Mouse (Mus musculus) embryonic facial prominence, embryonic 15.5 days (tissue): ENCODE measurements around the gene Zdhhc18. TPM values are rescaled to one million over a fixed set of nuclear protein-coding genes. Genes with fewer than 3 reads are reported as not detected.
"Not testable (repeated sequence)": the region's sequence is repeated elsewhere in the genome, so short reads cannot be mapped to it uniquely, and the experiment has no call there.

ENCODE experiments used
- ATAC-seq: fragments of 200-750 bp; cut with Nextera tagmentation; 2 replicates; pipeline ENCODE4 v1.8.0; 2017; ENCODE audit warnings: low read depth, moderate TSS enrichment; ENCODE audit not compliant: insufficient number of reproducible peaks, low FRiP score, low TSS enrichment
- H3K27ac ChIP-seq: fragments of 300-500 bp; sonication (generic); replicated peaks from 2 replicates; pipeline ENCODE4 v1.5.1; 2015; ENCODE audit warnings: mild to moderate bottlenecking, inconsistent platforms
- H3K27me3 ChIP-seq: fragments of 300-500 bp; sonication (generic); 2 replicates; pipeline ENCODE4 v1.6.1; 2015; ENCODE audit warnings: inconsistent platforms
- H3K36me3 ChIP-seq: fragments of 300-500 bp; sonication (generic); 2 replicates; pipeline ENCODE4 v1.6.1; 2015; ENCODE audit warnings: mild to moderate bottlenecking, inconsistent platforms
- H3K4me1 ChIP-seq: fragments of 300-500 bp; sonication (generic); 2 replicates; pipeline ENCODE4 v1.6.1; 2015; ENCODE audit warnings: inconsistent platforms
- H3K4me2 ChIP-seq: fragments of 300-500 bp; sonication (generic); replicated peaks from 2 replicates; pipeline ENCODE4 v1.6.1; 2015; ENCODE audit warnings: mild to moderate bottlenecking, inconsistent platforms
- H3K4me3 ChIP-seq: fragments of 300-500 bp; sonication (generic); replicated peaks from 2 replicates; pipeline ENCODE4 v1.5.1; 2015; ENCODE audit warnings: mild to moderate bottlenecking, inconsistent platforms
- H3K9ac ChIP-seq: fragments of 300-500 bp; sonication (generic); 2 replicates; pipeline ENCODE4 v1.6.1; 2015; ENCODE audit warnings: inconsistent platforms
- H3K9me3 ChIP-seq: fragments of 300-500 bp; sonication (generic); replicated peaks from 2 replicates; pipeline ENCODE4 v1.6.1; 2016; ENCODE audit warnings: inconsistent platforms
- WGBS: fragments of 180-500 bp; shearing (Covaris S2); methylation state at CpG from one replicate; pipeline ENCODE4 v1.1.7; 2015; 5-methylcytosine and 5-hydroxymethylcytosine counted together
- polyA plus RNA-seq: library from polyadenylated mRNA; unstranded; fragments of >200 nt; fragmentation: Nextera tagmentation; extraction: Ambion mirVana; gene quantifications from 2 replicates; pipeline ENCODE4 v1.2.1, GENCODE M21; 2015

Zdhhc18 gene
- polyA plus RNA-seq, 1 experiment from 2014 or later: 5.4 TPM

DNA sequence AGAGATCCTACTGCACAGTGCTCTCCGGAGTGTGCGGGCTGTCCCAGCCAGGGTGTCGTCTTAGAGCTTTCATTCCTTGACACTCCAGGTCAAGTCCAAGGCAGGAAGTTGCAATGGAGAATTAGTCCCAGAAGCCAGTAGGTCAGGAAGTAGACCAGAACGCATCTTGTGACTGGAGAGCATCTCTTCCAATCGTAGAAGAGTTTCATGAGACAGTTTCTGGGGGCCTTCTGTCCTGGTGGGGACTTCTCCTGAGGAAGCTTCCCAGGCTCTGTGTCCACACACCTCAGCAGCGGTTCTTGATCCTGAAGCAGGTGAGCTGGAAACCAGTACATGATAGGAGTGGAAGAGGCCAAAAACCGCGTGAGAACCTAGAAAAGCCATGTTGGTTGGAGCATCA, 12.5 kb upstream of the Zdhhc18 start:
- Histone ChIP-seq H3K9ac (no peak overlapping the region), H3K36me3 (peaks cover 28% of the 10 kb centered on the region; the same call in 1 of the 2 replicates), H3K4me2 (no peak overlapping the region), H3K9me3 (no peaks in the 10 kb centered on the region), H3K27me3 (no peaks in the 10 kb centered on the region), H3K4me3 (no peak overlapping the region), H3K27ac (no peak overlapping the region), H3K4me1 (peaks cover 44% of the 10 kb centered on the region)
- 92% methylated on average over 8 of the region's 8 CpGs for WGBS
- ATAC-seq: no peak

DNA sequence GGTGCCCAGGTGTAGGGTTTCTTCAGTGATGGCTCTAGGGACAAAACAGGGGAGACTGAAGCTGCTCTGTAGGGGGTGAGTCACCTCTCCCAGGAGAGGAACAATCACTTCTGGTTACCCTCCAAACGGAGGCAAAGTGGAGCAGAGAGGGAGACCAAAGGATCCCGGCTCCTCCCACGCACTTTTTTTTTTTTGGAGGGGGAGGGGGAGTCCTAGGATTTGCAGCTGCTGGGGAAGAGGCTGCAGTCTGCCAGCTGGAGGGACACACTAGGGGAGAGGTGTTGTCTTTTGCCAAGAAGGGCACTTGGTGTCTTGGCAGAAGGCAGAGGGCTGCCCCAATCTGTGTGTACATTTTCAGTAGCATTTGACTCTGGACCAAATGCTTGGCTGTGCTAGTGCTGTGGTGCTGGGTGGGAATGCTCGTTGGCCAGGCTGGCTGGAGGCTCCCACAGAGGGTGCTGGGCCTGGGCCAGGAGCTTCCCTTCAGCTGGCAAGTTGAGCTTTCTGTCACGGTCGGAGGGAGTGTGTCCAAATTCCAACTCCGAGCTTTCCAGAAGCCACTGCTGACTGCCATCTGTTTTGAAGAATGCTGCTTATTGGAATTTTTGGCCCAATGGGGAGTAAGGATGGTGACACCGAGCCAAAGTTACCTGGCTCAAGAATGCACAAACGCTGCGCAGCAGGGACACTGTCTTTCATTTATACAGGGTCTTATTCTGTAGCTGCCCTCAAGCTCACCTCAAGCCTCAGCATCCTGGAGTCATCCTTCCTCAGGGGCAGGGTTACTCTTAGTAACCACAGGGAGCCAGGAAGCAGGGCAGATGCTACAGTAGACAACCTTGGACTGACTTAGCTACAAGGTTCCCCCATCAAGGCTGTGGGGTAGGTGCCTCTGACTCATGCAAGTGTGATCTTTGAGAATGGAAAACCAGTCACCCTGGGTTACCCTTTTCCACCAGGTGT, 10.5 kb upstream of the Zdhhc18 start:
- Histone ChIP-seq H3K9me3 (no peaks in the 10 kb centered on the region), H3K4me3 (peak overlapping the region; percentile 32), H3K27ac (peak overlapping the region; percentile 97), H3K4me1 (peaks cover 52% of the 10 kb centered on the region), H3K27me3 (no peaks in the 10 kb centered on the region), H3K9ac (no peak overlapping the region), H3K36me3 (peaks cover 16% of the 10 kb centered on the region; the same call in 1 of the 2 replicates), H3K4me2 (peak overlapping the region; percentile 55)
- WGBS: 7% methylated on average over 10 of the region's 10 CpGs
- ATAC-seq: peak; percentile 88

DNA sequence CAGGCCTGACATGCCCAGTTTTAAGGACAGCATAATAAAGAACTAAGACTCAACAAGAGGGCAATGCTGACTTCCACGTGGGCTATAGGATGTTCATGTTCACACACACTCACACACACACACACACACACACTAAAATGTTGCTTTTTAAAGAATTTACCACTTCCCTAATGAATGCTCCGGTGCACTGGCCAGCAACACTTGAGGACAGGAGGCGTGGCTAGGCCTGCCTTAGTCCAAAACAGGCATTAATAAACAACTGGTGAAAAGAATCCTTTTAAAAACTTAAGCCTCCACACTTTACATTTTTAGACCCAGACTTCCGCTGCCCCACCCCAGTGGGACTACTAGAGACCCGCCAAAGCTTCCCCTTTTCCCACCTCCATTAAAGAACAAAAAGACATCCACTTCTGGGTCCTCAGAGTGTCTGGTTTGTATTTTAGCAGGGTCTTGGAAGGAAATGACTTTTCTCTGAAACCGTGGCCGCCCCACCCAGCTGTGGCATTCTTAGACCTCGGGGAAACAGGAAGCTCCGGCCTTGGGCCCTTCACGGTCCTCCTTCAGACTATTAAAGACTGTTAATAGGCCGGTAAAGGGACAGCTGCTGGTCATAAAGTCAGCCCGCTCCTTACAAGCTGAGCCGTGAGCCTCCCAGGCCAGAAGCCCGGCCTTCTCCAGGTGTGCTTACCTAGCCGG, 9.7 kb upstream of the Zdhhc18 start:
- no peak overlapping the region for H3K9ac ChIP-seq
- H3K9me3 ChIP-seq: no peaks in the 10 kb centered on the region
- no peaks in the 10 kb centered on the region for H3K27me3 ChIP-seq
- 3% methylated on average over 15 of the region's 15 CpGs for WGBS
- peak overlapping the region; percentile 97 for H3K27ac ChIP-seq
- H3K4me1 ChIP-seq: peaks cover 48% of the 10 kb centered on the region
- peak; percentile 6; the same call in 1 of the 2 replicates for ATAC-seq
- peaks cover 9% of the 10 kb centered on the region; the same call in 1 of the 2 replicates for H3K36me3 ChIP-seq
- peak overlapping the region; percentile 55 for H3K4me2 ChIP-seq
- H3K4me3 ChIP-seq: peak overlapping the region; percentile 32

DNA sequence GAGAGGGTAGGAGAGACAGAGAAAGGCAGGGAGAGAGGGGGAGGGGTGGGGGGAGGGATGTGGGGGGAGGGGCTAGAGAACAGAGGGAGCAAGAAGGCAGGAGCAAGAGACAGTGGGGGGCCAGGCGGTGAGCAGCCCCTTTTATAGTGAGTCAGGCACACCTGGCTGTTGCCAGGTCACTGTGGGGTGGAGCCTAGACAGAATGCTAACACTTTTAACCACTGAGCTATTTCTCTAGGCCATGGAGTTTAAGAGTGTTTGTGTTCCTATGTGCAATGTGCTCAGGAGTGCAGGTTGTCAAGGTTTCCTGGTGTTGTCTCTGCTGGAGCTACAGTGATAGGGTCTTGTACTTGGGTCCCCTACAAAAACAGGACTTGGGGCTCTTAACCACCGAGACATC, 8.8 kb upstream of the Zdhhc18 start:
- peaks cover 48% of the 10 kb centered on the region for H3K4me1 ChIP-seq
- no peak overlapping the region for H3K4me2 ChIP-seq
- ATAC-seq: no peak
- H3K9ac ChIP-seq: no peak overlapping the region
- H3K27ac ChIP-seq: peak overlapping the region; percentile 97; the same call in 1 of the 2 replicates
- 40% methylated on average over 2 of the region's 2 CpGs for WGBS
- H3K36me3 ChIP-seq: peaks cover 7% of the 10 kb centered on the region; the same call in 1 of the 2 replicates
- H3K27me3 ChIP-seq: no peaks in the 10 kb centered on the region
- no peak overlapping the region for H3K4me3 ChIP-seq
- H3K9me3 ChIP-seq: no peaks in the 10 kb centered on the region

DNA sequence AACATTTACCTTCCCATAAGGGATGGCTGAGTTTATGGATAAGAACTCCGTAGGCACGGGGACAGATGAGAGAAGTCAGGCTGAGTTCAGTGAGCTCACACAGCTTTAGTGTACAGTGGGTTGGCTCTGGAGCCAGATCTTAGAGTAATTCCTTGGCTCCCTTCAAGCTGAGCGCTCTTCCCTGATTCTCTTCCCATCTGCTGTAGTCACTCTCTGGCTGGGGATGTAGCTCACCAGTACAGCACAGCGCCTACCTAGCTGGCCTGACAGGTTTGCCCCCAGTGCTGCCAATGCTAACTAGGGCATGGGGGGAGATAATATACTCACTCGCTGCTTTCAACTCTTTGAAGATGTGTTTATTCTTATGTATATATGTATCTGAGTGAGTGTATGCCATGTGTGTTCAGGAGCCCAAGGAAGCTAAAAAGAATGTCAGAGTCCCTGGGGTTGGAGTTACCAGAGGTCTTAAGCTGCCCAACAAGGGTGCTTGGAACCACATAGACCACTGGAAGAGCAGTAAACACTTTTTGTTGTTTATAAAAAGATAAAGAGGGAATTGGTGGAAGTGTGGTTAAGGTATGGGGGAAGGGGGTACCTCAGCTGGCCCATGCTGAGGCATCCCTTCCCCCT, 8.0 kb upstream of the Zdhhc18 start:
- no peak for ATAC-seq
- no peak overlapping the region for H3K9ac ChIP-seq
- H3K4me1 ChIP-seq: peaks cover 48% of the 10 kb centered on the region
- no peak overlapping the region for H3K4me3 ChIP-seq
- no peak overlapping the region for H3K4me2 ChIP-seq
- no peaks in the 10 kb centered on the region for H3K27me3 ChIP-seq
- no peak overlapping the region for H3K27ac ChIP-seq
- WGBS: 45% methylated on average over 5 of the region's 5 CpGs
- H3K36me3 ChIP-seq: peaks cover 7% of the 10 kb centered on the region; the same call in 1 of the 2 replicates
- no peaks in the 10 kb centered on the region for H3K9me3 ChIP-seq

DNA sequence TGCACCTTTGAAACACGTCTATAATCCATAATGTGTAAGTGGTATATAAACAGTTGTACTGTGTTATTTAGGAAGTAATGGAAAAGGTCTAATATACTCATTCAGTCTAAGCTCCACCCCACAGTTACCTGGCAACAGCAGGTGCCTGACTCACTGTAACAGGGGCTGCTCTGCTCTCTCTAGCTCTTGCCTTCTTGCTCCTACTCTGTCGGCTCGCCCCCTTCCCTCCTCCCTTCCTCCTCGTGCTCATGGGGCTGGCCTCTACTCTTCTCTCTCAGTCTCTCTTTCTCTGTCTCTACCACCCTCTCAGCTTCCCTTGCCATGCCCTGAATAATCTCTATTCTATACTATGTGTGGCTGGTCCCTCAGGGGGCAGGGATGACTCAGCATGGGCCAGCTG, 7.0 kb upstream of the Zdhhc18 start:
- Histone ChIP-seq H3K36me3 (peaks cover 2% of the 10 kb centered on the region; the same call in 1 of the 2 replicates), H3K27ac (no peak overlapping the region), H3K9ac (no peak overlapping the region), H3K4me1 (peaks cover 48% of the 10 kb centered on the region), H3K27me3 (no peaks in the 10 kb centered on the region), H3K4me2 (no peak overlapping the region), H3K9me3 (no peaks in the 10 kb centered on the region), H3K4me3 (no peak overlapping the region)
- 16% methylated on average over 4 of the region's 4 CpGs for WGBS
- no peak for ATAC-seq

DNA sequence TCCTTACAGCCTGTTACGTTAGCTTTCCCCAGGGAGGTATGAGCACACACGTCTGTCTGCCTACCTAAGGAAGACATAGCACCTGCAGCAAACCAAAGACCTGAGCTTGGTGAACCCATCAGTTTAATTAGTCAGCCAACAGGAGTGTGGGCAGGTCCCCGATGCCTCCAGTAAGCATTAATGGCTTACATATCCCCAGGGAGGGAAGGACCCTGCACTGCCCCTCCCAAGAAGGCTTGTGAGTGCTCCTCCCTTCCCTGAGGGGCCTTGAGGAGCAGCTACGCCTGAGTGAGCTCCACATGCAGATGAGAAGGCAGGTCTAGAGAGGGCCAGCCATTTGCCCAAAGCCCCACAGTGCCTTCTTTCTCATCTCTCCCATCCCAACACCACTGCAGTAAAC, 6.3 kb upstream of the Zdhhc18 start:
- Histone ChIP-seq H3K9me3 (no peaks in the 10 kb centered on the region), H3K27ac (no peak overlapping the region), H3K4me2 (no peak overlapping the region), H3K27me3 (no peaks in the 10 kb centered on the region), H3K4me3 (no peak overlapping the region), H3K9ac (no peak overlapping the region), H3K36me3 (no peaks in the 10 kb centered on the region), H3K4me1 (peaks cover 45% of the 10 kb centered on the region)
- WGBS: 33% methylated on average over 4 of the region's 4 CpGs
- ATAC-seq: no peak

DNA sequence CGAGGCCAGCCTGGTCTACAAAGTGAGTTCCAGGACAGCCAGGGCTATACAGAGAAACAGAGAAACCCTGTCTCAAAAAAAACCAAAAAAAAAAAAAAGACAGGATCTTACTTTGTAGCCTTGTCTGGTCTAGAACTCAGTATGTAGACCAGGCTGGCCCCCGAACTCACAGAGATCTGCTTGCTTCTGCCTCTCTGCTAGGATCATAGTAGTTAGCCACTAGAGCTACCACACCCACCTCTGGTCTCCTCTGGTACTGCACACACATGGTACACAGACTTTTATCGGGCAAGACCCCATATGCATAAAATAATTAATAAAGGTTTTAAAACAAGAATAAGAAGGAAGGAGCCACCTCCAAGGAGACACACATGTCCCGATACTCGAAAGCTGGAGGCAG, 4.1 kb upstream of the Zdhhc18 start:
- H3K4me2 ChIP-seq, H3K36me3 ChIP-seq, H3K9me3 ChIP-seq, H3K27me3 ChIP-seq, H3K9ac ChIP-seq, ATAC-seq, H3K4me3 ChIP-seq, H3K27ac ChIP-seq: not testable (repeated sequence)
- WGBS: 95% methylated on average over 5 of the region's 5 CpGs
- H3K4me1 ChIP-seq: peaks cover 23% of the 10 kb centered on the region

DNA sequence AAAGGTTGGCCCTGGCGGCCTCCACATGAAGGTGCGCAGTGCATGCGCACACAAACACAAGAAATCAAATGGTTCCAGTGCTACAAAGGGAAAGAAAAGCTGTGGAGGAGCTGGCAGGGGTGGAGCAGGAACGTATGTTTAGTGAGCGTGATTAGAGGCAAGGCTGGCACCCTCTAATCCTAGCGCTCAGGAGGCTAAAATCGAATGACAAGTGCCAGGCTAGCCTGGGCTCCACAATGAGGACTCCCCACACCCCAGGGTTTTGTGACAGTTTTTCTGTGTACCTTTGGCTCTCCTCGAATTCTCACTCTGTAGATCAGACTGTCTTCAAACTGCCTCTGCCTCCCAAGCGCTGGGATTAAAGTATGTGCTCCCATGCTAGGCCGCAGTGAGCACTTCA, 2.8 kb upstream of the Zdhhc18 start:
- Histone ChIP-seq H3K27ac (no peak overlapping the region), H3K9ac (no peak overlapping the region), H3K4me3 (no peak overlapping the region), H3K4me2 (no peak overlapping the region), H3K27me3 (no peaks in the 10 kb centered on the region), H3K9me3 (no peaks in the 10 kb centered on the region), H3K4me1 (peaks cover 12% of the 10 kb centered on the region; the same call in 1 of the 2 replicates), H3K36me3 (no peaks in the 10 kb centered on the region)
- no peak for ATAC-seq
- WGBS: 79% methylated on average over 10 of the region's 10 CpGs

DNA sequence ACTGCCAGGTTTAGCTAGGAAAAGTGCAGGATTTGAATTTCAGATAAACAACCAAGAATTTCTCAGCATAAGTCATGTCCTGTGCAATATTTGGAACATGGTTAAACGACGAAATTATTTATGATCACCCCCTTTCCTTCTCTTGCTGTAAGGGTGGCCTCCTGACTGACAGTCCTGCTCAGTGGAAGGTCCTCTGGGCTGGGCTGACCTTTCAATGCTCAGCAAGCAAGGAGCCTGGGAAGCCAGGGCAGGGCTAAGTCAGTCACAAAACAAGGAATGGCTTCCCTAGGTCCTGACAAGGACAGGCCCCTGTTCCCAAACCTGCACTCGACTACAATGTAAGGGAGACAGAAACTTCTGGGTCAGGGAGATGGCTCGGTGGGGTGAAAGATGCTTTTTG, 2.0 kb upstream of the Zdhhc18 start:
- H3K4me2 ChIP-seq: no peak overlapping the region
- H3K4me1 ChIP-seq: peaks cover 7% of the 10 kb centered on the region; the same call in 1 of the 2 replicates
- no peak overlapping the region for H3K4me3 ChIP-seq
- H3K9me3 ChIP-seq: no peaks in the 10 kb centered on the region
- ATAC-seq: no peak
- H3K36me3 ChIP-seq: no peaks in the 10 kb centered on the region
- H3K27ac ChIP-seq: no peak overlapping the region
- 65% methylated on average over 4 of the region's 4 CpGs for WGBS
- no peak overlapping the region for H3K9ac ChIP-seq
- no peaks in the 10 kb centered on the region for H3K27me3 ChIP-seq

DNA sequence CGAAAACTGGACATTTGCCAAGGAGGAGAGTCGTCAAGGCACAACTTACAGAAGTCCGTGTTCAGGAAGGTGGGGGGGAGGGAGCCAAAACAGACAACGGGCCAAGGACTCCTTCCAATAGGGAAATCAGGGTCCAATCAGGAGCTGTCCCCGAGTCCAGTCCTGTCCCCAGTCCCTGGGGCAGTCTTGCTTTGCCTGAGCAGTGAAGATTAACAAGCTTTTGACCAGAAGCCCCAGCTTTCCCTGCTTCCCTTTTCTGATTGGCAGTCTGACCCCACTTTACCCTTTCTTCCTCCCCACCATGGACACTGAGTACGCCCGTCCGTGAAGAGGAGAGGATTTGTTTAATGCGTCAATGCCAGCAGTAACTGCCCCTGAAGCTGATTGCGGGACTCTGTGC, 1.5 kb upstream of the Zdhhc18 start:
- H3K27ac ChIP-seq: no peak overlapping the region
- ATAC-seq: no peak
- H3K4me2 ChIP-seq: no peak overlapping the region
- no peak overlapping the region for H3K9ac ChIP-seq
- no peaks in the 10 kb centered on the region for H3K36me3 ChIP-seq
- no peak overlapping the region for H3K4me3 ChIP-seq
- no peaks in the 10 kb centered on the region for H3K9me3 ChIP-seq
- H3K4me1 ChIP-seq: peaks cover 5% of the 10 kb centered on the region; the same call in 1 of the 2 replicates
- no peaks in the 10 kb centered on the region for H3K27me3 ChIP-seq
- 53% methylated on average over 10 of the region's 10 CpGs for WGBS
